ENCODE assay signal across 21 mouse cellular contexts in genomic region chr16:49877243-49877642, GRCm38 (mm10).
"Had no signal": no experiment of that assay in that cellular context is flagged by ENCODE, and none has a peak within 500 bp of the region (broad histone marks: within the 10 kb centered on the region; RNA-seq: fewer than 3 reads in every experiment).

No protein-coding gene starts in this region.

- H3K9ac ChIP-seq: lung, embryonic 15.5 days; midbrain, embryonic 12.5 days; neural tube, embryonic 13.5 days; neural tube, embryonic 15.5 days; stomach, embryonic 15.5 days had no signal

- H3K4me2 ChIP-seq: lung, embryonic 15.5 days; midbrain, embryonic 12.5 days; neural tube, embryonic 13.5 days; neural tube, embryonic 15.5 days; stomach, embryonic 15.5 days had no signal

- H3K36me3 ChIP-seq: lung, embryonic 15.5 days; midbrain, embryonic 10.5 days; midbrain, embryonic 12.5 days; neural tube, embryonic 13.5 days; stomach, embryonic 15.5 days had no signal

- H3K27me3 ChIP-seq: lung, embryonic 15.5 days; megakaryocyte, embryonic 14.5 days; midbrain, embryonic 12.5 days; neural tube, embryonic 13.5 days; neural tube, embryonic 15.5 days; stomach, embryonic 15.5 days had no signal

- H3K27ac ChIP-seq: lung, embryonic 15.5 days; macrophage; midbrain, embryonic 10.5 days; midbrain, embryonic 12.5 days; neural tube, embryonic 13.5 days; neural tube, embryonic 15.5 days; stomach, embryonic 15.5 days; stomach, postnatal 0 days had no signal

- ATAC-seq: lung, postnatal 0 days; midbrain, embryonic 16.5 days had no signal

- H3K9me3 ChIP-seq: lung, embryonic 15.5 days; megakaryocyte, embryonic 14.5 days; midbrain, embryonic 10.5 days; midbrain, embryonic 12.5 days; neural tube, embryonic 13.5 days; neural tube, embryonic 15.5 days; stomach, embryonic 15.5 days had no signal

- DNase-seq: lung, adult 2 months; lung, postnatal 14 days; lung, postnatal 36 days; midbrain, embryonic 14.5 days; retina, postnatal 1 day; right cerebral cortex, adult 18-20 months; thymus, adult 2 months; thymus, postnatal 25 days; thymus, postnatal 4 days had no signal

- H3K4me1 ChIP-seq: midbrain, embryonic 10.5 days; midbrain, embryonic 12.5 days; stomach, embryonic 15.5 days had no signal

- H3K4me3 ChIP-seq: lung, embryonic 15.5 days; megakaryocyte, embryonic 14.5 days; midbrain, embryonic 10.5 days; midbrain, embryonic 12.5 days; myocyte; neural tube, embryonic 13.5 days; neural tube, embryonic 15.5 days; stomach, embryonic 15.5 days had no signal
